Mouse (Mus musculus): Measurements from ENCODE around the gene Ifna4. TPM values are rescaled to one million over a fixed set of nuclear protein-coding genes. Genes with fewer than 3 reads are reported as not detected.
"Not testable (repeated sequence)": the region's sequence is repeated elsewhere in the genome, so short reads cannot be mapped to it uniquely, and the experiment has no call there.

Gene Ifna4
- not detected in 2 replicates for polyA plus RNA-seq (2014; fragmentation: Nextera tagmentation; extraction: Ambion mirVana)

GRCm38 (mm10) chr4:88841438-88841911 is at the start of gene Ifna4:
Gene Ifna4, plus strand, starts transcription at chr4:88841861.
- no peak within 1 kb of the TSS for H3K4me3 ChIP-seq (ENCODE audit: low read depth, low read length)
- DNase-seq (ENCODE audit: low spot score) (no peak), ATAC-seq (ENCODE audit: insufficient number of reproducible peaks, low FRiP score, low TSS enrichment, low read depth) (no peak)
- H3K36me3 ChIP-seq (ENCODE audit: control insufficient read depth, insufficient read depth, low read length): no peaks in the 10 kb centered on the region
- H3K4me1 ChIP-seq (ENCODE audit: control insufficient read depth, insufficient read depth, low read length): no peaks in the 10 kb centered on the region
- WGBS: 64% methylated on average over 2 of the region's 2 CpGs
- H3K9ac ChIP-seq (ENCODE audit: low read length): no peak within 1 kb of the TSS
- H3K9me3 ChIP-seq (ENCODE audit: control insufficient read depth, low read length): no peaks in the 10 kb centered on the region
- no peak within 1 kb of the TSS for H3K27ac ChIP-seq (replicated peaks; ENCODE audit: low read depth, low read length)
- no peak within 1 kb of the TSS for H3K4me2 ChIP-seq (ENCODE audit: low read depth, severe bottlenecking)
- H3K27me3 ChIP-seq (ENCODE audit: control insufficient read depth, insufficient read depth, low read length): no peaks in the 10 kb centered on the region

GRCm38 (mm10) chr4:88793936-88794675 is 47.6 kb upstream of the Ifna4 start, which contains the start of gene Gm13275:
Gene Gm13275, plus strand, starts transcription at chr4:88794487.
- not testable (repeated sequence) for DNase-seq (ENCODE audit: low spot score); H3K27me3 ChIP-seq (ENCODE audit: control insufficient read depth, insufficient read depth, low read length); H3K4me3 ChIP-seq (ENCODE audit: low read depth, low read length); ATAC-seq (ENCODE audit: insufficient number of reproducible peaks, low FRiP score, low TSS enrichment, low read depth); H3K4me2 ChIP-seq (ENCODE audit: low read depth, severe bottlenecking); H3K4me1 ChIP-seq (ENCODE audit: control insufficient read depth, insufficient read depth, low read length); H3K9me3 ChIP-seq (ENCODE audit: control insufficient read depth, low read length); H3K27ac ChIP-seq (replicated peaks; ENCODE audit: low read depth, low read length); H3K36me3 ChIP-seq (ENCODE audit: control insufficient read depth, insufficient read depth, low read length); H3K9ac ChIP-seq (ENCODE audit: low read length)
- WGBS: 0% methylated on average over 6 of the region's 52 CpGs

GRCm38 (mm10) chr4:88797097-88797496 is 44.6 kb upstream of the Ifna4 start, which contains the start of gene Gm13279:
Gene Gm13279, plus strand, starts transcription at chr4:88797397.
- not testable (repeated sequence) for H3K27me3 ChIP-seq (ENCODE audit: control insufficient read depth, insufficient read depth, low read length); H3K36me3 ChIP-seq (ENCODE audit: control insufficient read depth, insufficient read depth, low read length); H3K9me3 ChIP-seq (ENCODE audit: control insufficient read depth, low read length); ATAC-seq (ENCODE audit: insufficient number of reproducible peaks, low FRiP score, low TSS enrichment, low read depth); H3K9ac ChIP-seq (ENCODE audit: low read length); H3K27ac ChIP-seq (replicated peaks; ENCODE audit: low read depth, low read length); DNase-seq (ENCODE audit: low spot score); H3K4me2 ChIP-seq (ENCODE audit: low read depth, severe bottlenecking); H3K4me3 ChIP-seq (ENCODE audit: low read depth, low read length); H3K4me1 ChIP-seq (ENCODE audit: control insufficient read depth, insufficient read depth, low read length)
- no CpG with 5 or more reads among the region's 28 CpGs for WGBS

- H3K27ac ChIP-seq (replicated peaks; ENCODE audit: low read depth, low read length); H3K9me3 ChIP-seq (ENCODE audit: control insufficient read depth, low read length); H3K27me3 ChIP-seq (ENCODE audit: control insufficient read depth, insufficient read depth, low read length); H3K4me2 ChIP-seq (ENCODE audit: low read depth, severe bottlenecking); ATAC-seq (ENCODE audit: insufficient number of reproducible peaks, low FRiP score, low TSS enrichment, low read depth); H3K4me3 ChIP-seq (ENCODE audit: low read depth, low read length); H3K4me1 ChIP-seq (ENCODE audit: control insufficient read depth, insufficient read depth, low read length); H3K9ac ChIP-seq (ENCODE audit: low read length); H3K36me3 ChIP-seq (ENCODE audit: control insufficient read depth, insufficient read depth, low read length); DNase-seq (ENCODE audit: low spot score): not testable (repeated sequence)
- whole genome bisulfite sequencing: 21% methylated on average over 3 of the region's 7 CpGs
Observed at GRCm38 (mm10) chr4:88799365-88799764, 42.3 kb upstream of the Ifna4 start, which contains the start of gene Gm13285. Gene Gm13285, plus strand, starts transcription at chr4:88799665.

GRCm38 (mm10) chr4:88802954-88803353 is 38.7 kb upstream of the Ifna4 start, which contains the start of gene Gm13287:
Gene Gm13287, plus strand, starts transcription at chr4:88803254.
- no CpG with 5 or more reads among the region's 29 CpGs for WGBS
- not testable (repeated sequence) for H3K4me2 ChIP-seq (ENCODE audit: low read depth, severe bottlenecking)

GRCm38 (mm10) chr4:88805231-88805630 is 36.4 kb upstream of the Ifna4 start, which contains the start of gene Gm13288:
Gene Gm13288, plus strand, starts transcription at chr4:88805531.
- H3K9ac ChIP-seq (ENCODE audit: low read length); H3K36me3 ChIP-seq (ENCODE audit: control insufficient read depth, insufficient read depth, low read length); H3K9me3 ChIP-seq (ENCODE audit: control insufficient read depth, low read length); H3K27ac ChIP-seq (replicated peaks; ENCODE audit: low read depth, low read length); H3K4me2 ChIP-seq (ENCODE audit: low read depth, severe bottlenecking); H3K4me1 ChIP-seq (ENCODE audit: control insufficient read depth, insufficient read depth, low read length); DNase-seq (ENCODE audit: low spot score); H3K4me3 ChIP-seq (ENCODE audit: low read depth, low read length); ATAC-seq (ENCODE audit: insufficient number of reproducible peaks, low FRiP score, low TSS enrichment, low read depth); H3K27me3 ChIP-seq (ENCODE audit: control insufficient read depth, insufficient read depth, low read length): not testable (repeated sequence)
- WGBS: no CpG with 5 or more reads among the region's 8 CpGs

More at GRCm38 (mm10) chr4:88802954-88803353, 38.7 kb upstream of the Ifna4 start, which contains the start of gene Gm13287:
- not testable (repeated sequence) for ATAC-seq (ENCODE audit: insufficient number of reproducible peaks, low FRiP score, low TSS enrichment, low read depth); H3K9me3 ChIP-seq (ENCODE audit: control insufficient read depth, low read length); H3K4me1 ChIP-seq (ENCODE audit: control insufficient read depth, insufficient read depth, low read length); H3K36me3 ChIP-seq (ENCODE audit: control insufficient read depth, insufficient read depth, low read length); H3K27ac ChIP-seq (replicated peaks; ENCODE audit: low read depth, low read length); DNase-seq (ENCODE audit: low spot score); H3K9ac ChIP-seq (ENCODE audit: low read length); H3K4me3 ChIP-seq (ENCODE audit: low read depth, low read length); H3K27me3 ChIP-seq (ENCODE audit: control insufficient read depth, insufficient read depth, low read length)

- H3K27me3 ChIP-seq (ENCODE audit: control insufficient read depth, insufficient read depth, low read length); DNase-seq (ENCODE audit: low spot score); H3K4me2 ChIP-seq (ENCODE audit: low read depth, severe bottlenecking); H3K27ac ChIP-seq (replicated peaks; ENCODE audit: low read depth, low read length); H3K4me3 ChIP-seq (ENCODE audit: low read depth, low read length); ATAC-seq (ENCODE audit: insufficient number of reproducible peaks, low FRiP score, low TSS enrichment, low read depth); H3K9ac ChIP-seq (ENCODE audit: low read length); H3K9me3 ChIP-seq (ENCODE audit: control insufficient read depth, low read length); H3K36me3 ChIP-seq (ENCODE audit: control insufficient read depth, insufficient read depth, low read length); H3K4me1 ChIP-seq (ENCODE audit: control insufficient read depth, insufficient read depth, low read length): not testable (repeated sequence)
- WGBS: no CpG with 5 or more reads among the region's 34 CpGs
Observed at GRCm38 (mm10) chr4:88805761-88806160, 35.9 kb upstream of the Ifna4 start.

GRCm38 (mm10) chr4:88815928-88816327 is 25.7 kb upstream of the Ifna4 start, which contains the start of gene Ifna7:
Gene Ifna7, plus strand, starts transcription at chr4:88816228.
- Histone ChIP-seq H3K4me2 (ENCODE audit: low read depth, severe bottlenecking) (no peak within 1 kb of the TSS), H3K27ac (replicated peaks; ENCODE audit: low read depth, low read length) (no peak within 1 kb of the TSS), H3K36me3 (ENCODE audit: control insufficient read depth, insufficient read depth, low read length) (no peaks in the 10 kb centered on the region), H3K9me3 (ENCODE audit: control insufficient read depth, low read length) (no peaks in the 10 kb centered on the region), H3K4me1 (ENCODE audit: control insufficient read depth, insufficient read depth, low read length) (no peaks in the 10 kb centered on the region), H3K4me3 (ENCODE audit: low read depth, low read length) (no peak within 1 kb of the TSS), H3K27me3 (ENCODE audit: control insufficient read depth, insufficient read depth, low read length) (no peaks in the 10 kb centered on the region), H3K9ac (ENCODE audit: low read length) (no peak within 1 kb of the TSS)
- no peak for ATAC-seq (ENCODE audit: insufficient number of reproducible peaks, low FRiP score, low TSS enrichment, low read depth)
- DNase-seq (ENCODE audit: low spot score): no peak
- WGBS: 64% methylated on average over 3 of the region's 3 CpGs
